Mouse (Mus musculus) lung, postnatal 4 days (tissue): ENCODE data around the gene Mindy1.

Experiments used
- DNase-seq, 2 experiments: peaks; one replicate each; pipeline ENCODE4 v3.0.0; 2021

Mindy1 gene

DNA sequence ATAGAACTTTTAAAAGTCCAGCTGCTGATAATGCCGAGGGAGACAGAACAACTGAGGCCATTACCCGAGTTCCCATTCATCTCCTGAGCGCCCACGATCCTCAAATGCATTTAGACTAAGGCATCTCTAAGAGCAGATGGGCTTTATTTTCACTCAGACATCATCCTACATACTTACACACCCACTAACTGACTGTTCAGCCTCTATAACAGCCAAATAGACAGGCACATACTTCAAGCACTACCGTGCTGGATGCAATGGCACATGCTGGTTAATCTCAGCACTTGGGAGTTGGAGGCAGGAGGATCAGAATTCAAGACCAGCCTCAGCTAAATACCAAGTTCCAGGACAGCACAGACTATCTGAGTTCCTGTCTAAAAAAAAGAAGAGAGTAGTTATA lies 11.4 kb upstream of the Mindy1 start:
- no peak for DNase-seq

DNA sequence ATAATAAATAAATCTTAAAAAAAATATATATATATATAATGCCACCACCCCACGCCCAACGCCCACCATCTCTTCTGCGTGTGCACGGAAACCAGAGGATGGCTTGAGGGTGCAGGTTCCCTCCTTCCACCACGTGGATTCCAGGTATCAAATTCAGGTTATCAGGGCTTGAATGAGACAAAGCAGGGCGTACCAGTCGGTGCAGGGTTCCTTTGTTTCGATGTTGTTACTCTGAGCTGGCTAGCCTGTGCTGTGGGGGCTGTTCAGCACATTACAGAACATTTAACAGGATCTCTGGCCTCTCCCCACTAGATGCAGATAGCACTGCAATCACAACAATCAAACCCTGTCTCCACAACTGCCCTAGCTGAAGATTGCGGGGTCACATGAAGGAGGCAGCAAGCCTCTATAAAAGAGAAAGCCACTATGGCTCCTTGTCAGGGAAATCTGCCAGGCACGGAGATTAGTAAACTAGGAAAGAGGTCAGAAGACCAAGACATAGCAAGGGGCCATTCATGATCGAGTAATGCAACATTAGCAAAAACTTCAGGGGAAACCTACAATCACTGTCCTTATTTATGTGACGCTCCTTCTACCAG lies 10.3 kb upstream of the Mindy1 start:
- no peak for DNase-seq

DNA sequence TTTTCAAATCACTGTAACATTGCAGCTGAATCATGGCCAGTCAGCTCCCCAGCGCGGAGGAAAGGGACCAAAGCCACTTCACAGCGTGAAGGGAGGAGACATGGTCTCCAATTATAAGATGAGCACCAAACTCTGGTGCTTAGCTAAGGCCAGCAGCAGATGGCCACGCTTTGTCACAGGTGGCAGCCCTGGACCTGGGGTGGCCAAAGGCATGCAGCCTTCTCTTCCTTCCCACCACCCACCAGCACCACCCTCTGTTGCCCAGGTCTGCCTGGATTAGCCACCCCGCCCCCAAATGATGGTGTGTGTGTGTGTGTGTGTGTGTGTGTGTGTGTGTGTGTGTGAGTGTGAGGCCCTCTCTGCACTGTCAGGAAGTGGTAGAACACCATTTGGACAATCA lies 7.7 kb upstream of the Mindy1 start:
- no peak for DNase-seq

DNA sequence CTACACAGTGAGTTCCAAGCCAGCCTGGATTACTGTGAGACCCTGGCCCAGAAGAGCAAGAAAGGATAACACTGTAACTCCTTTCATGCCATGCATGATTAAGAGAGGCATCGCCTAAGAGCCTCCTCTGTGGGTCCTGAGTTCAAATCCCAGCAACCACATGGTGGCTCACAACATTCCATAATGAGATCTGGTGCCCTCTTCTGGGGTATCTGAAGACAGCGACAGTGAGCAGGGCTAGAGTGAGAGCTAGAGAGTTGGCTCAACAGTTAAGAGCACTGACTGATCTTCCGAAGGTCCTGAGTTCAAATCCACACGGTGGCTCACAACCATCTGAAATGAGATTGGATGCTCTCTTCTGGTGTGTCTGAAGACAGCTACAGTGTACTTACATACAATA lies 6.7 kb upstream of the Mindy1 start:
- DNase-seq = no peak

DNA sequence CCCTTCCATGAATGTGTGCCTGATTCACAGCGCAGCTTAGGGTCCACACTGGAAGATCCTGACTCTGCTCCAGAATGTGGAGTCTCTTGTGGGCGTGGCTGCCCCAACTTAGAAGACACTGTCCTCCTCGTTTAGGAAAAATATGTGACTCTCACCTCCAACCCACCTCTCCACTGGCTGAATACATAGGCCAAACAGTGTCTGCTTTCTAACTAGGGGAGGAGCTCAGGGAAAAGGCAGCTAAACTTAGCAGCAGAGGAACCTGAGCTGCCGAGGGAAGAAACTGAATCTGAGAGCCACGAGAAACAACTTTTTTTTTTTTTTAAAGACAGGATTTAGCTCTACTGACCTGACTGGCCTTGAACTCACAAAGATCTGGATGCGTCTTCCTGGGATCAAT lies 6.0 kb upstream of the Mindy1 start:
- no peak for DNase-seq

DNA sequence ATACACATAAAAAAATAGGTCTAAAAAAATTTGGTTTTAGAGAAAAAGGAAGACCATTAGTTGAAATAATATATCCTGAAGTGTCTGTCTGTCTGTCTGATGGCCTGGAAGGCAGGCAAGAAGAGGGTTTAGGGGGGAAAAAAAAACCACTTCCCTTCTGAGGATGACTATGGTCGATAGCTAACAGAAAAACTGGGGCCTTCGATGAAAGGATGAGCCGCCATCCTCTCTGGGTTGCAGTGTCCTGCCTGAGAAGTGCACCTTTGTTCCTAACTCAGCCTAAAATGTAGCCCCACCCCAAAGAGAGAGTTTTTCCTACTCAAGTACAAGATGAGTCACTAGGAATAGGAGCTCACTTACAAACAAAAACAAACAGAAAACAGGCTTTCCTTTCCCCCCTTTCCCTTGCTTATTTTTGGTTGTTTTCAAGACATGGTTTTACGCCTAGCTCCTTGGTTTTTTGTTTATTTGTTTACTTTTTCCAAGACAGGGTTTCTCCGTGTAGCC lies 4.7 kb upstream of the Mindy1 start:
- DNase-seq = no peak

DNA sequence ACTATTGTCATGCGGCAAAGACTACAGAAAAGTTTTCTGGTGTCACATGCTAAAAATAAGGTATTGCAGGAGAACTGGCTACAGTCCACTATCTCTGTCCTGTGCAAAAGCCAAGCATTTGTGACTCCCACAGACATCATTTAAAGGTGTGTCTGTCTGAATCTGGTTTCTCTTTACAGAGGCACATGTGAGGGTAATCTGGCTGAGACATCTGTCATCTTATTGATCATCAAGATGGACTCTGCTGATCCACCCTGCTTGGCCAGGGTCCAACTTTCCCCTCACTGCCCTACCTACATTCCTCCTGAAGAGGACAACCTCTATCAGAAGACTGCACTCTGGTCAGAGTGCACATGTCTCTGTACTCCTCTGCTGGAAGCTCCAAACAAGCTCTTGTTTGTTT lies 4.0 kb upstream of the Mindy1 start:
- DNase-seq = no peak

DNA sequence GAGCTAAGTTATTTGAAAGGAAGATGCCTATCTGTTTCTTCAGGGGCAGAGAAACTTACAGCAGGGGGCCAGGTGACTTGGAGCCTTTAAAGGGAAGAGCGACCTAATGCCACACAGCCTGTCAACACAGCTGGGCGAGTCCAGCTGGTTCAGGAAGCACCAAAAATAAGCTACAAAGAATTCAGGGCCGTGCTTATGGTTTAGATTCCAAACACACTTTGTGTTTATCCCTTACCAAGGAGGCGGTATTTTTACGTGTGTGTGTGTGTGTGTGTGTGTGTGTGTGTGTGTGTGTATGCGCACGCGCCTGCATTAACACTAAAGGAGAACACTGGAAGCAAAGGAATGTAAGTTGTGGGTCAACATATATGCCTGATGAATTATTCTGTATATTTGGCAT lies 398 bp upstream of the Mindy1 start:
- peak; percentile 50 to 54 for DNase-seq

DNA sequence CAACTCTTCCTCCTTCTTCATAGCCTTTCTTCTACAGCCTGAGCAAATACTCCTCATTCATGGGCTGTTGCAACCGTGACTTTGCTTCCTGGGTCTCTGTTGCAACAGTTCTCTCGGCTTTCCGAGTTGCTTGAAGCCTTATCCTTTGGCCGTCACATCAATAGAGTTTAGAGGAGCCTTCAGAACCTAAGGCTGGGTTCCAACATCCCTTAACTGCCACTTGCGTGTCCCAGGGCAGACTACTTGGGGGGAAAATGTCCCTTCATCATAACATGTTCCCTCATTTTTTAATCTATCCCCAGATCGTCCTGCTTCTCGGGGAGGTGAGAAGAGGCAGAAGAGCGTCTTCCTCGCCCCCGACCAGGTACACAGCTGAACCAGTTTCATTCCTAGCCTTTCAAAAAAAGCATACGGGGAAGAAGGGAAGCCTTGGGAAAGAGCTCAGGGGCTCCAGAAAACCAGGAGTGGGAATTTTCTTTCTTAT lies 1.3 kb downstream of the Mindy1 start:
- DNase-seq = peak; percentile 71 to 75

DNA sequence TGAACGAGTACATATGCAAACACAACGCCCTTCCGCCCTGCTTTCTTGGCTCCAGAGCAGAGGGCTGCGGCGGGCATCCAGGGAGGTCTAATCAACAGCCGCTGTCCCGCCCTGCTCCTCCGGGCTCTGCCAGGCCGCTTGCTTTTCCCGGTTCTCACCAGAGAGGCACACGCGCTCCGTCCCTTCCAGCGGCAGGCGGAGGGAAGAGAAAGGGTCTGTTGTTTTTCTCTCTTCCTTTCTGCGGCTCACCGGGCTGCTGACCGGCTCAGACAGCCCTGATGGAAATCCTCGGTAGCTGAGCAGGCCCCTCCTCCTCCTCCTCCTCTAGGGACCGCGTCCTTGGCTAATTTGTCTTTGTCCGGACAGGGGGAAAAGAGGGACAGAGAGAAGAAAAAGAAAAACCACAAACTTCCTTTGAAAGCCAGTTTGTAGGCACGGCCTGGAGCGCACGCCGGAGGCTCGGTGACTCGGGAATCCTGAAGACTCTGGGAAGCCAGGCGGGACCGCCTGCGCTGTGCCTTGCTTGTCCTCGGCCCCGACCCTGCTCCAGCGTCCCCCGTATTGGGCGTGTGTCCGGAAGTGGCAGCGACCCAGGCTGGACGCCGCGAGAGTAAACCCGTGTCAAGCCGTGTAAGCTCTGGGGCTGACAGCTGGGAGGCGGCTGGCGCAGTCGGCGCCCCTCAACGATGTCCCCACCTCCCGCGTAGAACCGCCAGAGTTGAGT lies 1.9 kb downstream of the Mindy1 start:
- peak; percentile 89 to 92 for DNase-seq

DNA sequence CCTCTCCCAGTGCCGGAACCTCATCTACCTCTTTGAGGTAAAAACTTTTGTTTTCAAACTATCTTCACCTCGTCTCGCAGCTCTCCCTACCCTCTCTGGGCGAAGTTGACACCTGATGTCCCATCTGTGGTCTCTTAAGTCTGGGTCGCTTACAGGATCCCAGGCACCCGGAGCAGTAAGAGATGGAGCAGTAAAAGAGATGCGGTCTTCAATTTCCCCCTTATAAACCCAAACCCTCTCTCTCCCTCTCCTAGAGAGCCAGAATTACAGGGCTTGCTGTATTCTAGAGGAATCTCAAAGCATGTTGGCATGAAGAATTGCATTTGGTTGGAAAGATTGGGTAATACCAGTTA lies 2.4 kb downstream of the Mindy1 start:
- no peak for DNase-seq

DNA sequence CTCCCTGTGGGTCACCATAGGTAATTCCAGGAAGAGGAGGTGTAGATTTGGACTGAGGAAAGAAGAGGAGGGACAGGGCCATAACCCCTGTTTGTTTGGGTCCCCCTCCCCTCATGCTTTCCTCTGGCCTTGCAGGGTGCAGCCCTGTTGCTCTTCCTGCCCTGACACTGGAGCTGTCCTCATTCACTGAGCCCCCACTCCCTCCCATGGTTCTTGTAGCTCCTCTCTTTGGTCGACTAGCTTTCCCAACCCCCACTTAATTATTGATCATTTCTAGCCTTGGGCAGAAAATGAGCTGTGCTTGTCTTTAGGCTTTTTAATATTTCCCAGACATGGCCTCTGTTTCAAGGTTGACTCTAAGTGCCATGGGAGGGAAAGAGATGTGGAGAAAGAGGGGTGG lies 2.9 kb downstream of the Mindy1 start:
- no peak for DNase-seq

DNA sequence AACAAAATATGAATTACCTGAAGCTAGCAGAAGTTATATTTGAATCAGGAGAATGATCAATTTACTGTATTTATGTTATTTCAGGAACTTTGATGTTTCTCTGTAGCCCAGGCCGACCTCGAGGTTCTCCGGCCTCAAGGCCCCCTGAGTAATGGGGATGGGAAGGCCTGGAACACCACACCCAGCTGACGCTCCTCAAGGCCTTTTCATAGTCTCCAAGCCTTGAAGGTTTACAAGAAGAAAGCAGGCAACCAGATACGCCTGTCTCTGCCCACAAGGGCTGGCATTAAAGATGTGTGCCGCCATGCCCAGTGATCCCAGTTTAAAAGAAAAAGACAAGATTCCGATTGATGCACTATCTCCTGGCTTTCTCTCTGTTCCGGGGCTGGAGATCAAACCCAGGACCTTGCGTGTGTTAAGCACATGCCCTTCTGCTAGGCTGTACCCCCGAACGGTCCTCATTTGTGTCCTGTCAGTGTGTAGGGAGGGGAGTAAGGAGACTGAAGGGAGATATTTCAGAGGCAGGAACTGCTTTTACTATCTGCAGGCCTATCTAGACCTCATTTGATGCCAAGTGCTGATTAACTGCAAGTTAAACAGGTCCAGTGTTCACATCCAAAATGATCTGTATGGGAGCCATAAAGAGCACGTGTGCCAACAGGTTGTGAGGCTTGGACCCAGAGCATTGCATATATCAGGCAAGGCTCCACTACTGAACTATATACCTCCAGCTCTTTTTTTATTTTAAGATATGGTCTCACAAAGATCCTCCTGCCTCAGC lies 3.5 kb downstream of the Mindy1 start:
- DNase-seq = no peak

DNA sequence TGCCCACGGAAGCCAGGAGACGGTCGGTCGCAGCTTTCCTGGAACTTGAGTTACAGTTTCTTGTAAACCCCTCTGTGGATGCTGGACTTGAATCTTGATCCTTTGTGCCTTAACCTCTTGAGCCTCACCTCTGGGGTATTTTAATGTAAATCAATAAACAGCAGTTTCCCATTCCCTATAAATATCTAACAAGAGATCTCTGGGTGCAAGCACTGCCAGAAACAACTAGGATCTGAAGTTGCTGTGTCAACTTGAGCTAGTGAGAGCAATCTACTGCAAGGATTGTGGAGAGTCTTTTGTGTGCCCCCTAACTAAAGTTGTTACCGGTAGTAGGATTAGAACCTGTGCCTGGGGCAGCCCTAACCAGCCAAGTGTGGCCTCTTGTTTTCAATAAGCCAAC lies 4.2 kb downstream of the Mindy1 start:
- DNase-seq = no peak

DNA sequence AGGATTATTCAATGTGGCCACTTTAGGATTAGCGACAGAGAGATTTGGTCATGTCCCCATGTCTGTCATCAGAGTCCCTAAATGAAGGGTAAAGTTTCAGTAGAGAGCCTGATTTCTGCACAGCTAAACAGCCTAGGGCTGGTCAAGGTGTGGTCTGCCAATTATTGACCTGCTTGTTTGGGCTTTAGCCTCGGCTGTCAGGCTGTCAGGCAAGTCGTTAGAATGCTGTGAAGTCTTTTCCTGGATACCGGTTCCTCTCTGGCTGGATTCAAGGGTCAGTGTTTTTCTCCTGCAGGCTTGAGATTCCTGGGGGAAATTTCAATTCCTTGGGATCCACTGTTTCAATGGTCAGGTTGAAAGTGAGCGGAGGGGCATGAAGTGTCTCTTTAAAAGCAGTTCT lies 4.9 kb downstream of the Mindy1 start:
- no peak for DNase-seq

DNA sequence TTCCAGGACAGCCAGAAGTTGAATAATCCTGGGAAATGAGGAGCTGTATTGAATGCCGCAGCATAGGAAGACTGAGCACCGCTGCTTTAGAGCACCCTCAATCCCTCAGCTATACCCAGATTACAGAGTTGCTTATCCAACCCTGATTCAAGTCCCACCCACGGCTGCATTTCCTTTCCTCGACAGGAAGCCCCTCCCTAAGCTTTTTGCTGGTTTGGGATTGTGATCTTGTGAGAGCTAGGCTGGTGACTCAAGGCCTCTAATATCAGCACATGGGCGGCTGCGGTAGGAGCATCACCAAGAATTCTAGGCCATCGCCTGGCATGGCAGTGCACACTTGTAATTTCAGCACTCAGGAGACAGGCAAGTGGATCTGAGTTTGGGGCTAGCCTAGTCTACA lies 5.4 kb downstream of the Mindy1 start:
- DNase-seq = peak in 1 of 2 experiments; percentile 27

DNA sequence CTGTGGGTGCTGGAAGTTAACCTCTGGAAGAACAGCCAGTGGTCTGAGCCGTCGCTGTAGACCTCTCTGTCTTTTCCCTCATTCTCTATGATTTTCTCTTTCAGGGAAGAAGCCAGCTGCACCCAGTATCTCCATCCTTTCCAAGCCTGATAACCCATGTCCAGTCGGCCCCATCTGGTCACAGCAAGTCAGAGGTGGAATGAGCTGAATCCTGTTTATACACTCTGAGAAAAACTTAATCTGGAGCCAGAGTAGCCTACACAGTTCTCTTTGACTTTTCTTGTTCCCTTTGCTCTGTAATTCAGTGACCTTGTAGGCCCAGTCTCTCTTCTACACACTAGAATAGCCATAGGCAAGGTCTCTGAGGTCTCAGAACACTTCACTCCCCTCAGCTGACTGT lies 6.4 kb downstream of the Mindy1 start:
- no peak for DNase-seq

DNA sequence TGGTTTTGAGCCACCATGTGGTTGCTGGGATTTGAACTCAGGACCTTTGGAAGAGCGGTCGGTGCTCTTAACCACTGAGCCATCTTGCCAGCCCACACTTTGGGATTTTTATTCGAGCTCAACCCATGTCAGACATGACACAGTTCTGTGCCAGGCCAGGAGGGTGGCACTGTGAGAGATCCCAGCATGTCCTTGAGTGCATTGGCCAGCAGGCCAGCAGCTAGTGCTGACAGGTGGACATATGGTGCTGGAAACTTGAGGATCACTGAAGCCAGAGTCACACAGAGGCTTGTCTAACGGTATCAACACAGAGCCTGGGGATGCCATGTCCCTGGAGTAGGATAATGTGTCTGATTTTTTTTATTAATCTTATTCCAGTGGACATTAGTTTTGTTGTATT lies 8.3 kb downstream of the Mindy1 start:
- DNase-seq = no peak

DNA sequence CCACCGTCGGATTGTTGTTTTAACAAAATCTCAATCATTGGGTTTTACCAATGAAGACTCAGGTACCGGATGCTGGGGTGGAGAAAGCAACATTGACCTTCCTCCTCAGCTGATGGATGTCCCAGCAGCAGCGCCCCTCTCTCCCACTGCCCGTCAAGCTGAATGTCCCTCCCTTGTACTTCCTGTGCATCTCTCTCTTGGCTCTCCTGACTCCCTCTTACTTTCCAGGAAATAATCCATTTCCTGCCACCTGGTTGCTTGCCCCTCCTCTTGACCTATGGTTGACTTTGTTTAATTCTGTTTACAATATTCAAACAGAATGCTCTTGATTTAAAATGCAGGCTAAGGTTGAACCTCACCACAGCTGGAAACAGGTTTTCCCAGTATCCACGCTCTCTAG lies 9.0 kb downstream of the Mindy1 start:
- DNase-seq = no peak

DNA sequence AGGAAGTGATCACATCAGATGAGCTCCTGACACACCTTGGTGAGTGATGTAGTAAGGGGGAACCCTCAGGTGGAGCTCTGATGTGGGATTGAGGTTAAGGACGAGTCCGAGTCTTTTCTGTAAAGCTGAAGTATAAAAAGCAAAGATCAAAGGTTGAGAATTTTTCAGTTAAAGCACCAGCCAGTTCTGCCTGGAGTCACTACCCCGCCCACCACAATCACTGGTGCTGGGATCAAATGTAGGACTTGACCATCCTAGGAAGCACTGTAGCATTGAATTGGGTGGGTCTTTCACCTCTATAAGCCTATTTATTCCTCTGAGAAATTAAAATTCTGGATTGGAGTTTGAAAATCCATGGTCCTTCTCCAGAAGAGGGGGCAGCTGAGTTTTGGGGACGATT lies 9.9 kb downstream of the Mindy1 start:
- no peak for DNase-seq

DNA sequence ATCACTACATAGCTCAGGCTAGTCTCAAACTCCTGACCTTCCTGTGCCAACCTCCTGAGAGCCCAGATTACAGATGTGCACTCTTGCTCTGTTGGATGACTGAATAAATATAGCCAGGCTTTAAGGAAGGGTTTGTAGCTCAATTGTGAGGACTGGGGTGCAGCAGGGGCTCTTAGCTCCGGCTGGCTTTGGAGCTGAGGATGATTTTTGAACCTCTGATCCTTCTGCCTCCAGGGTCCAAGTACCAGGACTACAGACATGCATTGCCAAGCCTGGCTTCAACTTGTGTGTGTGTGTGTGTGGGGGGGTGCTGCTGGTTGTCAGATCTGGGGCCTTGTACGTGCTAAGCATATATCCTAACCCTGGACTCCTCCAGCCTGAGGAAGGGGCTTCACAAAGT lies 11.8 kb downstream of the Mindy1 start:
- DNase-seq = no peak

DNA sequence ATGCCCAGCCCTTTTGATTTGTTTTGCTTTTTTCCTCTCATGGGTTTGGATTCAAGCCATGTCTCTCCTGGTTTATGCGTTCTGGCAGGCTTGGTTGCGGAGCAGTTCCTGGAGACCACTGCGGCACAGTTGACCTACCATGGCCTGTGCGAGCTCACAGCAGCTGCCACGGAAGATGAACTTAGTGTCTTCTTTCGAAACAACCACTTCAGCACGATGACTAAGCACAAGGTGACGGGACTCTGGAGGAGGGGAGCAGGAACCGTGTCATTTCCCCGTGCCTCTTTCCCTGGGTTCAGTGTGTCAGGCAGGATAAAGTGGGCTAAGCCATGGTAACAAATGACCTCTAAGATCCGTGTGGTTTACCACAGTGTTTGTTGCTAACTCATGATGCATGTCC lies 12.4 kb downstream of the Mindy1 start:
- peak in 1 of 2 experiments; percentile 51 for DNase-seq

DNA sequence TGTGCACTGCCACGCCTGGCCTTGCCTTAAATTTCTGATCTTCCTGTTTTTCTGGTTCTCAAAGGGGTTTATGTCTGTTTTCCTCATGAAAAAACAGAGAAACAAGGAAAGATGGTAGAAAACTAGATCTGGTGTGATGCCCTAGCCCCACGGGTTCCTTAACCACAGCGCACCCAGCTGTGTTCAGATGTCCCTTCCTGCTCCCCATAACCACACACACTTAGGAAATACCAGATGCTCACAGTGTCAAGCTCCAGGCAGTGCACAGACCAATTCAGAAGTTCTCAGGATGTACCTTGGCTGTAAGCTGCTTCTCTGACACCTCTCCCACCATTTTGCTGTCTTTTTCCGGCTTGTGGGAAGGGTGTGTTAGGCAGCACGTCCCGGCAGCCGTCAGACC lies 13.2 kb downstream of the Mindy1 start:
- DNase-seq = no peak

DNA sequence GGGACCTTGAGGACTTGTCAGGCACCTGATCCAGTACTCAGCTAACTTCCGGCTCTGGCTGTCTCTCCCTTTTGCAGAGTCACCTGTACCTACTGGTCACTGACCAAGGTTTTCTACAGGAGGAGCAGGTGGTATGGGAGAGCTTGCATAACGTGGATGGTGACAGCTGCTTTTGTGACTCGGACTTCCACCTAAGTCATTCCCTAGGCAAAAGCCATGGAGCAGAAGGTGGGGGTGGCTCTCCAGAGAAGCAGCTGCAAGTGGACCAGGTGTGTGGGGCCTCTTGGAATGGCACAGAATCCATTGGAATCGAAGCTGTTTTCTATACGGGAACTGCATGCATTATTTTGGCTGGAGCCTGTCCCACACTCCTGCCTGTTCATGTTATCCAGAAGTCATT lies 13.6 kb downstream of the Mindy1 start:
- DNase-seq = no peak
